Mouse (Mus musculus) heart, embryonic 11.5 days (tissue): ENCODE data around the gene C530008M17Rik. TPM values are rescaled to one million over a fixed set of nuclear protein-coding genes. Genes with fewer than 3 reads are reported as not detected.

ENCODE experiments used
- ATAC-seq: fragments of 200-750 bp; cut with Nextera tagmentation; replicated peaks from 2 replicates; pipeline ENCODE4 v1.8.0; 2017; ENCODE audit warnings: moderate library complexity; ENCODE audit not compliant: insufficient number of reproducible peaks, low FRiP score, low TSS enrichment
- H3K27ac ChIP-seq: fragments of 300-500 bp; sonication (generic); 2 replicates; pipeline ENCODE4 v1.5.1; 2014; ENCODE audit warnings: mild to moderate bottlenecking, low read depth, low read length
- H3K27me3 ChIP-seq: fragments of 300-500 bp; sonication (generic); 2 replicates; pipeline ENCODE4 v1.6.1; 2014; ENCODE audit warnings: mild to moderate bottlenecking, low read length, mixed read lengths; ENCODE audit not compliant: control insufficient read depth, insufficient read depth
- H3K36me3 ChIP-seq: fragments of 300-500 bp; sonication (generic); 2 replicates; pipeline ENCODE4 v1.6.1; 2014; ENCODE audit warnings: mild to moderate bottlenecking, low read length, moderate library complexity, mixed read lengths; ENCODE audit not compliant: control insufficient read depth, insufficient read depth
- H3K4me1 ChIP-seq: fragments of 300-500 bp; sonication (generic); 2 replicates; pipeline ENCODE4 v1.6.1; 2014; ENCODE audit warnings: low read length; ENCODE audit not compliant: control insufficient read depth, insufficient read depth
- H3K4me2 ChIP-seq: fragments of 300-500 bp; sonication (generic); 2 replicates; pipeline ENCODE4 v1.6.1; 2014; ENCODE audit warnings: mild to moderate bottlenecking, moderate library complexity
- H3K4me3 ChIP-seq: fragments of 300-500 bp; sonication (generic); 2 replicates; pipeline ENCODE4 v1.5.1; 2014; ENCODE audit warnings: low read depth, low read length
- H3K9ac ChIP-seq: fragments of 300-500 bp; sonication (generic); 2 replicates; pipeline ENCODE4 v1.6.1; 2014; ENCODE audit warnings: mild to moderate bottlenecking, low read depth, low read length, moderate library complexity
- H3K9me3 ChIP-seq: fragments of 300-500 bp; sonication (generic); replicated peaks from 2 replicates; pipeline ENCODE4 v1.6.1; 2016; ENCODE audit warnings: low read length; ENCODE audit not compliant: control insufficient read depth
- WGBS: fragments of 180-500 bp; shearing (Covaris S2); extraction: QIAGEN DNeasy Blood & Tissue Kit; methylation state at CpG from one replicate; pipeline ENCODE4 v1.1.7; 2014; ENCODE audit not compliant: insufficient replicate concordance; 5-methylcytosine and 5-hydroxymethylcytosine counted together
- polyA plus RNA-seq: library from polyadenylated mRNA; unstranded; fragments of >200 nt; fragmentation: Nextera tagmentation; extraction: Ambion mirVana; gene quantifications from 2 replicates; pipeline ENCODE4 v1.2.1, GENCODE M21; 2014

The C530008M17Rik gene
- polyA plus RNA-seq, 1 experiment from 2014 or later: 34.8 TPM

- no peak for ATAC-seq
- H3K4me1 ChIP-seq: 0 out of 2 replicates have a peak, but pooled peaks cover 6% of the 10 kb centered on the region
- H3K9ac ChIP-seq: no peak overlapping the region
- H3K4me3 ChIP-seq: no peak overlapping the region
- no peak overlapping the region for H3K4me2 ChIP-seq
- H3K27me3 ChIP-seq: no peaks in the 10 kb centered on the region
- no peak overlapping the region for H3K27ac ChIP-seq
- peaks cover 3% of the 10 kb centered on the region; the same call in 1 of the 2 replicates for H3K9me3 ChIP-seq
- WGBS: 67% methylated on average over 10 of the region's 10 CpGs
- H3K36me3 ChIP-seq: no peaks in the 10 kb centered on the region
Measured at GRCm38 (mm10) chr5:76763148-76763701, 106.9 kb downstream of the C530008M17Rik start.

- Histone ChIP-seq H3K27me3 (no peaks in the 10 kb centered on the region), H3K36me3 (no peaks in the 10 kb centered on the region), H3K27ac (no peak overlapping the region), H3K4me3 (no peak overlapping the region), H3K4me2 (no peak overlapping the region), H3K4me1 (0 out of 2 replicates have a peak, but pooled peaks cover 6% of the 10 kb centered on the region), H3K9ac (no peak overlapping the region), H3K9me3 (peaks cover 3% of the 10 kb centered on the region; the same call in 1 of the 2 replicates)
- 66% methylated on average over 6 of the region's 6 CpGs for WGBS
- no peak for ATAC-seq
Measured at GRCm38 (mm10) chr5:76763731-76764130, 107.4 kb downstream of the C530008M17Rik start.

GRCm38 (mm10) chr5:76769014-76769413 is 112.7 kb downstream of the C530008M17Rik start:
- H3K4me2 ChIP-seq: no peak overlapping the region
- ATAC-seq: no peak
- peaks cover 3% of the 10 kb centered on the region; the same call in 1 of the 2 replicates for H3K9me3 ChIP-seq
- H3K36me3 ChIP-seq: no peaks in the 10 kb centered on the region
- H3K9ac ChIP-seq: no peak overlapping the region
- H3K27me3 ChIP-seq: no peaks in the 10 kb centered on the region
- H3K4me3 ChIP-seq: no peak overlapping the region
- no peaks in the 10 kb centered on the region for H3K4me1 ChIP-seq
- no peak overlapping the region for H3K27ac ChIP-seq
- WGBS: 58% methylated on average over 3 of the region's 3 CpGs

GRCm38 (mm10) chr5:76769572-76769971 is 113.3 kb downstream of the C530008M17Rik start:
- no peak overlapping the region for H3K4me3 ChIP-seq
- no peaks in the 10 kb centered on the region for H3K4me1 ChIP-seq
- WGBS: 87% methylated on average over 15 of the region's 15 CpGs
- no peak overlapping the region for H3K27ac ChIP-seq
- H3K27me3 ChIP-seq: no peaks in the 10 kb centered on the region
- no peak overlapping the region for H3K4me2 ChIP-seq
- H3K9ac ChIP-seq: no peak overlapping the region
- ATAC-seq: no peak
- H3K9me3 ChIP-seq: peaks cover 3% of the 10 kb centered on the region; the same call in 1 of the 2 replicates
- H3K36me3 ChIP-seq: no peaks in the 10 kb centered on the region

- no peaks in the 10 kb centered on the region for H3K27me3 ChIP-seq
- H3K27ac ChIP-seq: no peak overlapping the region
- H3K9me3 ChIP-seq: no peaks in the 10 kb centered on the region
- no peak for ATAC-seq
- H3K9ac ChIP-seq: no peak overlapping the region
- no peak overlapping the region for H3K4me2 ChIP-seq
- no peaks in the 10 kb centered on the region for H3K36me3 ChIP-seq
- no peak overlapping the region for H3K4me3 ChIP-seq
- no peaks in the 10 kb centered on the region for H3K4me1 ChIP-seq
- 72% methylated on average over 5 of the region's 5 CpGs for WGBS
Measured at GRCm38 (mm10) chr5:76771371-76771770, 115.1 kb downstream of the C530008M17Rik start.

GRCm38 (mm10) chr5:76772831-76773230 is 116.5 kb downstream of the C530008M17Rik start:
- Histone ChIP-seq H3K9ac (no peak overlapping the region), H3K4me3 (no peak overlapping the region), H3K36me3 (no peaks in the 10 kb centered on the region), H3K9me3 (no peaks in the 10 kb centered on the region), H3K27ac (no peak overlapping the region), H3K4me1 (no peaks in the 10 kb centered on the region), H3K4me2 (no peak overlapping the region), H3K27me3 (no peaks in the 10 kb centered on the region)
- WGBS: 64% methylated on average over 4 of the region's 4 CpGs
- ATAC-seq: no peak

GRCm38 (mm10) chr5:76773492-76774158 is 117.3 kb downstream of the C530008M17Rik start:
- WGBS: 76% methylated on average over 9 of the region's 9 CpGs
- no peak overlapping the region for H3K4me2 ChIP-seq
- no peak overlapping the region for H3K4me3 ChIP-seq
- H3K27me3 ChIP-seq: no peaks in the 10 kb centered on the region
- no peak for ATAC-seq
- no peaks in the 10 kb centered on the region for H3K4me1 ChIP-seq
- no peak overlapping the region for H3K9ac ChIP-seq
- no peaks in the 10 kb centered on the region for H3K36me3 ChIP-seq
- no peak overlapping the region for H3K27ac ChIP-seq
- H3K9me3 ChIP-seq: no peaks in the 10 kb centered on the region

GRCm38 (mm10) chr5:76779094-76779615 is 122.8 kb downstream of the C530008M17Rik start:
- ATAC-seq: no peak
- H3K4me2 ChIP-seq: 0 out of 2 replicates have a peak overlapping the region, but pooled peaks have one; percentile 23

More at GRCm38 (mm10) chr5:76779094-76779615, 122.8 kb downstream of the C530008M17Rik start:
- Histone ChIP-seq H3K9ac (no peak overlapping the region), H3K36me3 (no peaks in the 10 kb centered on the region), H3K4me3 (no peak overlapping the region), H3K9me3 (no peaks in the 10 kb centered on the region), H3K27ac (no peak overlapping the region), H3K27me3 (no peaks in the 10 kb centered on the region), H3K4me1 (no peaks in the 10 kb centered on the region)
- WGBS: 51% methylated on average over 14 of the region's 14 CpGs
